Mouse (Mus musculus) megakaryocyte, embryonic 14.5 days (primary cell): ENCODE results near the gene Nsun7. TPM values are rescaled to one million over a fixed set of nuclear protein-coding genes. Genes with fewer than 3 reads are reported as not detected.

Source experiments
- H3K27me3 ChIP-seq: replicated peaks from 2 replicates; pipeline ENCODE3; 2012; ENCODE audit warnings: inconsistent platforms
- H3K36me3 ChIP-seq: replicated peaks from 2 replicates; pipeline ENCODE3; 2012; ENCODE audit warnings: low read length, inconsistent platforms, mixed read lengths
- H3K4me1 ChIP-seq: 2 replicates; pipeline ENCODE4 v1.6.1; 2012; ENCODE audit warnings: inconsistent platforms
- H3K4me3 ChIP-seq: replicated peaks from 2 replicates; pipeline ENCODE3; 2012; ENCODE audit warnings: moderate library complexity, mild to moderate bottlenecking, inconsistent platforms
- H3K9me3 ChIP-seq: 2 replicates; pipeline ENCODE4 v1.6.1; 2012; ENCODE audit warnings: inconsistent platforms
- FLI1 ChIP-seq: IDR thresholded peaks from 2 replicates; pipeline ENCODE4 v1.6.1; 2012; ENCODE audit warnings: low read length, inconsistent platforms, mixed read lengths
- GATA1 ChIP-seq: IDR thresholded peaks from 3 replicates; pipeline ENCODE4 v1.6.1; 2012; ENCODE audit warnings: mixed read lengths, low read length, inconsistent platforms, borderline replicate concordance
- polyA plus RNA-seq: library from polyadenylated mRNA; stranded (reverse); fragments of >175 nt; gene quantifications from 2 replicates; pipeline ENCODE4 v1.2.3, GENCODE M21; 2012; ENCODE audit warnings: low replicate concordance; ENCODE audit not compliant: insufficient read depth

The Nsun7 gene
- polyA plus RNA-seq = 1.9 TPM in 1 of 2 replicates, not detected in the other

DNA sequence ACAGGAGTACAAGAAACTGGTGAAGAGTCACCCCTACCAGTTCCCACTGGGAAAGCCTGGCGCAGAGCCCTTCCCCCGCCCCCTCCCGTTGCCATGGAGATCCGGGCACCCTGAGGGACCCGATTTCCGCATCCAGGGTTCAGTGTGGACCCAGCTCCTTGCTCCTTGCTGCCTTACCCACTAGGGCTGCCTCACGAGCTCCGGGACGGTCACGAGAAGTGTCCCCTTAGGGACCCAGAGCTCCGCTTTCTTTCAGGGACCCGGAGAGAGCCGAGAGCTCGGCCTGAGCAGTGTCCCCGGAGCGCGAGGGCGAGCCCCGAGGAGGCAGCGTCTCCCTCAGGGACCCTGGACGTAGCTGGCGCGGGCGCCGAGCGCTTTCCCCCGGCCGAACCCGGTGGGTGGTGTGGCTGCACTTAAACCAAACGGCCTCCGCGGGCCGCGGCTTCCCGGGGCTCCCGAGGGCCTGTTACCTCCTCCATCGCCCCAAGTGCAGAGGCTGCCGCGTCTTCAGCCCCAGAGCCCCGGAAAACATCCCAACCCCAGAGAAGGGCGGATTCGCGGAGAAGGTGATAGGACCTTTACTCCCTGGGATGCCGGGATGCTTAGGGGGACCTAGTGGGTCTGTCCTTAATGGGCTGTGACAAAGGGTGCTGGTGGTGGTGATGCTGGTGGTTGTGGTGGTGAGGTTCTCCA lies at the start of gene Nsun7:
TSS of gene Nsun7 (plus strand) at position 142 of the 693 bp plus-strand sequence.
- no peak for TF ChIP-seq FLI1
- no peak for TF ChIP-seq GATA1
- peaks cover 8% of the 10 kb centered on the region for H3K4me1 ChIP-seq
- H3K36me3 ChIP-seq = no peaks in the 10 kb centered on the region
- peak within 1 kb of the TSS; percentile 90 for H3K4me3 ChIP-seq
- no peaks in the 10 kb centered on the region for H3K9me3 ChIP-seq
- peaks cover 19% of the 10 kb centered on the region for H3K27me3 ChIP-seq

DNA sequence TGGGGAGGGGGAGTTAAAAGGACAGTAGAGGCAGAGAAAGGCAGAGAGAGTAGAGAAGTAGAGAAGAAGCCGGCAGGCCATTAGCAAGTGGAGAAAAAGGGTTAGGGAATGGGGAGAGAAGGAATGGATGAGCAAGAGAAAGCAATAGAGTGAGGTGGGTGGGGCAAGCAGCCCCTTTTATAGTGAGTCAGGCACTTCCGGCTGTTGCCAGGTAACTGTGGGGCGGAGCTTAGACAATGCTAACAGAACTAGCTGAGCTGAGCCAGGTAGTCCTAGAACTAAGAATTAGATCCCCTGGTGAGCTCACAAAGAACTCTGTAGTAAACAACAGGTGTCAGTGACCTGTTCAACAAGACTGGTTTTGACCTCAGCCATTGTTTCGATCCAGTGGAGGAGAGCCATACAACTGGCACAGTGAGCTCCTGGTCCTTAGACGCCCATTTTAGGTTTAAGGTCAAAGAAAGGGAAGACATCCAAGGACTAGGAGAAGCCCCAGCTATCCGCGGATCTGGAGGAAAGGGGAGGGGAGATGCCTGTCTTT lies 45.2 kb upstream of the Nsun7 start:
- peaks cover 4% of the 10 kb centered on the region for H3K27me3 ChIP-seq
- H3K9me3 ChIP-seq = peaks cover 4% of the 10 kb centered on the region; the same call in 1 of the 2 replicates
- TF ChIP-seq FLI1 (no peak), GATA1 (no peak)
- no peaks in the 10 kb centered on the region for H3K4me1 ChIP-seq
- no peak overlapping the region for H3K4me3 ChIP-seq
- no peaks in the 10 kb centered on the region for H3K36me3 ChIP-seq

DNA sequence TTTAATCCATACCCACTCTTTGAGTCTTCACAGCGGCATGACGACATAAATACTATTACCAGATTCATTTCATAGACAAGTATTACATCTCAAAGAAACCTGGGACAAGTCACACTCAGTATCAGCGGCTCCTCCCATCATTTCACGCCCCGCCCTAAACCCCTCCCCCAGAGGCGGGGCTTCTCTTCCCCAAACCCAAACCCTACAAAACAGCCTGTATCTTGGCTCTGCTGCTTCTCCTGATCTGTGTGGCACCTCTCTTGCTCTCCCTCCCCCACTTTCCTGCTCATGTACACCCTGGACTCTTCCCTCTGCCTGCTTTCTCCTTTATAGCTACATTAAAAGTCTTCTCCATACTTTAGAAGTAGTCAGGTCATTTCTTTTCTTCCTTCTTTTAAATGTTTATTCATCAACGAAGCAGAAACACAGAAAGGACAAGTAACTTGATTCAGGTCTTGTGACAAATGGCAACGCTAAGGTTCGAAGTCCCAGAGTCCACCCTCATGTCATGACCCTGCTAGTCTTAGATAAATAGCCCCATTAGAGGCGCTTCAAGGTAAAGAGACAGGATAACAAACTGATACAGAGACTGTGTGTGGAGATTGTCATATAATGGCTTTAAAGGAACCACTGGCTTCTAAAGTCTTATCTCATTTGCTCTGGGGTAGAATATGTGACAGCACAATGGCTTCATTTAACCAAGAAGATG lies 44.0 kb upstream of the Nsun7 start:
- H3K9me3 ChIP-seq = no peaks in the 10 kb centered on the region
- H3K27me3 ChIP-seq = peaks cover 4% of the 10 kb centered on the region
- no peaks in the 10 kb centered on the region for H3K4me1 ChIP-seq
- H3K4me3 ChIP-seq = no peak overlapping the region
- TF ChIP-seq GATA1 = no peak
- H3K36me3 ChIP-seq = no peaks in the 10 kb centered on the region

DNA sequence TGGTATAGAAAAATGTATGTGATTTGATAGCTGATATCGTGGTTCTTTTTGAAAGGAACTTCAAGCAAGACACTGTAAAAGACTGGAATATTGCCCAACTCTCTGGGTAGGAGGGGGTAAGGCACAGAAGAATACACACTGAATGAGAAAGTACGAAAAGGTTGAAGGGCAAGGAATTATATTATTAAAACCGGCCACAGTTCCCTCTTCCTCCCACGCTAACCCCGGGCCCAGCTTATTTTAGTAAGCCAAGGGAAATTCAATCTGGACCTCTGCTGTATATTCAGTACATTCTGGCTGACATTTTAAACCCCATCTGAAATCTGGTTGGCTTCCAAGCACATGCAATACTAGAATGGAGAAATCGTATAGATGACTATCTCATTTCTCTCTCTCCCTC lies 40.0 kb upstream of the Nsun7 start:
- H3K27me3 ChIP-seq = peaks cover 4% of the 10 kb centered on the region
- no peak overlapping the region for H3K4me3 ChIP-seq
- no peaks in the 10 kb centered on the region for H3K4me1 ChIP-seq
- no peaks in the 10 kb centered on the region for H3K36me3 ChIP-seq
- no peaks in the 10 kb centered on the region for H3K9me3 ChIP-seq
- TF ChIP-seq GATA1 (no peak), FLI1 (no peak)

DNA sequence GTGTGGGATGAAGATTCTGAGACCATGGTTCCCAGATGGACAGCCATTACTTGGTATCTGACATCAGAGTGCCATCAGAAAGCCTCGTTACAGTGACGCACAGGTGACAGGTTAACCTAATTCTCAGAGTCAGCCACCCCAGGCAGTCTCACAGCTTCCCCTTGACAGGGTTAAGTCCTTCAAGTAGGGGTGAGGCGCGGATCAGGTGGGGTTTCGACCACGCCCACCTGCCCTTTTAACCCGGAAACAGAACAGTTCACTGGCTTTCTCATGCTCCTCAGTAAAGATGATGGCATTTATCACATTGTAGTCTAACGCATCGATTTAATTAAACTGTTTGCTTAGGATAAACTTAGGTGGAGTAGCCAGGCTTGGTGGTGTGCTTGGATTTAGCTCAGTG lies 39.1 kb upstream of the Nsun7 start:
- Histone ChIP-seq H3K9me3 (no peaks in the 10 kb centered on the region), H3K4me1 (no peaks in the 10 kb centered on the region), H3K36me3 (no peaks in the 10 kb centered on the region), H3K4me3 (no peak overlapping the region), H3K27me3 (peaks cover 4% of the 10 kb centered on the region)
- no peak for TF ChIP-seq GATA1
- no peak for TF ChIP-seq FLI1

DNA sequence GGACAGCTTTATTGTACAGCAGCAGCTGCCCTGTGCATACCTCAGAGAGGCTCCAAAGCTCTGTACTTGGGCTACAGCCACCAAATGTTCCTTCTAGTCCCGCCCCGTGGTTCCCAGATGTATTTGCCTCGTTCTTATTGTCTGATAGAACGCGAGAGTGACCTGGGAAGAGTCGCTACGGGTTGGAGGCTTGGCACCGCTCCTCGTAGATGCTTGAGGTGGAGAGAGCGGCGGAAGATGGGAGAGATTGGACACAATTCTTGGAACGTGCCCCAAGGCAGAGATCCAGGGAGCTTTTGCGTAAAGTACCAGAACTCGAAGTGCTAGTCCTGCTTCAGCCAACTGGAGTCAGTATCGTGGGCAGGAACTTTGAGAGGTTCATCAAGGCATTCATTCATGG lies 36.8 kb upstream of the Nsun7 start:
- no peak overlapping the region for H3K4me3 ChIP-seq
- no peaks in the 10 kb centered on the region for H3K4me1 ChIP-seq
- no peaks in the 10 kb centered on the region for H3K36me3 ChIP-seq
- H3K27me3 ChIP-seq = peaks cover 4% of the 10 kb centered on the region
- TF ChIP-seq GATA1 = no peak
- TF ChIP-seq FLI1 = no peak
- no peaks in the 10 kb centered on the region for H3K9me3 ChIP-seq

DNA sequence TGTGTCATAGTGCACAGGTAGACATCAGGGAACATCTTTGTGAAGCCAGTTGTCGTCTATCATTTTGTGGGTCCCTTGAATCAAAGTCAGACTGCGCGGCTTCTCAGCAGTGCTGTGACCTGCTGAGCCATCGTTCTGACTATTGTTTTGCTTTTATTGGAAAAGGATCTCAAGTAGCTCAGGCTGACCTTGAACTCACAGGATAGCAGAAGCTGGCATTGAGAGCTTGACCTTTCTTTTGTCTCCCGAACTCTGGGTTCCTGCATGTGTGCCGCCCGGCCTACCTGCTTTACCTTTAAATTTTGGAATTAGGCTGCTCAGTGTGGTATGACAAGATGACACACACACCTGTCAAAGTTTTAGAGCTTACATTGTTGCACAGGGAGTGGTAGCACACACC lies 33.2 kb upstream of the Nsun7 start:
- TF ChIP-seq FLI1 (no peak), GATA1 (no peak)
- no peak overlapping the region for H3K4me3 ChIP-seq
- no peaks in the 10 kb centered on the region for H3K27me3 ChIP-seq
- H3K36me3 ChIP-seq = no peaks in the 10 kb centered on the region
- no peaks in the 10 kb centered on the region for H3K9me3 ChIP-seq
- H3K4me1 ChIP-seq = no peaks in the 10 kb centered on the region

DNA sequence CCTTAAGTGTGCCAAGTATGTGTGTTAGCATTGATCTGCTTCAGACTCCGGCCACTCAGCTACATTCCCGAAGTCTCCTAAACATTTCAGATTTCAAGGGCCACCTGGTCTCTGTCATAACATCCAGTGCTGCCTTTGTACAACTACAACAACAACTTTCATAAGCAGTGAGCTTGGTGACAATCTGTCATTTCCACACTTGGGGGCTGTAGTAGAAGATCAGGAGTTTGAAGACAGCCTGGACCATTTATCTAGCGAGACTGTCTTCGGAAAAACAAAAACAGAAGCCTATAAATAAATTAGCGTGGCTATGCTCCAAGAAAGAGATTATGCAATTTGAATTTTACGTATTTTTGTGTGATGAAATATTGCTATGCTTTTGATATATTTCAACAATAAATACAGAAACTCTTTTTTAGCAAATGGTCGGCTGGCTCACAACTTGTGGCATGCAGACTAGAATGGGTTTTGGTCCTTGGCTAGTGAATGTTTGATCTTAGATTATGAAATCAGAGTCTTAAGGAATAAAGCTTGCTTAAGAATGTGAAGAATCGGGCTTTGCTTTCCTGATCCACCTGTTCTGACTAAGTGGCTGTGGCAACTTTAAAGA lies 27.9 kb upstream of the Nsun7 start:
- Histone ChIP-seq H3K36me3 (no peaks in the 10 kb centered on the region), H3K4me1 (peaks cover 6% of the 10 kb centered on the region; the same call in 1 of the 2 replicates), H3K9me3 (peaks cover 10% of the 10 kb centered on the region; the same call in 1 of the 2 replicates), H3K27me3 (no peaks in the 10 kb centered on the region), H3K4me3 (no peak overlapping the region)
- TF ChIP-seq FLI1 (no peak), GATA1 (no peak)

DNA sequence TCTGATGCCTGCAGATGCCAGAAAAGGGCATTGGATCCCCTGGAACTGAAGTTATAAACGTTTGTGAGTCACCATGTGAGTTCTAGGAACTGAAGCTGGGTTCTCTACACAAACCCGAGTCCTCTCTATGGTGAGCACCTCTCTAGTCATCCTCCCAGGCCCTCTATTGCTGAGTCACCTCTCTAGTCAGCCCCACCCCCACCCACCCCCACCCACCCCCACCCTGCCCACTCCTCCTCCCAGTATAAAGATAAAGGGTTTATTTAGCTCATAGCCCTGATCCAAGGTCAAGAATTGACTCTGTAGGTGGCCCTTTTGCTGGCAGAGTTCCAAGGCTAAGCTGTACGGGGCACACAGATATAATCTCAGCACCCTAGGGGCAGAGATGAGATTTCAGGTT lies 27.2 kb upstream of the Nsun7 start:
- H3K27me3 ChIP-seq = no peaks in the 10 kb centered on the region
- peaks cover 6% of the 10 kb centered on the region; the same call in 1 of the 2 replicates for H3K4me1 ChIP-seq

DNA sequence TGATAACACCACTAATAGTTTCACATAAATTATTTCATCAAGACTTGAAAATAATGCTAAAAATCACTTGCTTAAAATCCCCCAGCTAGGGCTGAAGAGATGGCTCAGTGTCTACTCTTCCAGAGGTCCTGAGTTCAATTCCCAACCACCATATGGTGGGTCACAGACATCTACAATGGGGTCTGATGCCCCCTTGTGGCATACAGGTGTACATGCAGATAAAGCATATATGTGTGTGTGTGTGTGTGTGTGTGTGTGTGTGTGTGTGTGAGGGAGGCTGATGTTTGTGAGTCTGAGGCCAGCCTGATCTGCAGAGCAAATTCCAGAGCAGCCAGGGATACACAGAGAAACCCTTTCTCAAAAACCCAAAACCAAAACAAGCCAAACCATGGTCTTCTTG lies 17.8 kb upstream of the Nsun7 start:
- Histone ChIP-seq H3K4me3 (no peak overlapping the region), H3K36me3 (no peaks in the 10 kb centered on the region), H3K9me3 (no peaks in the 10 kb centered on the region), H3K4me1 (peaks cover 4% of the 10 kb centered on the region; the same call in 1 of the 2 replicates), H3K27me3 (peaks cover 4% of the 10 kb centered on the region)
- TF ChIP-seq FLI1 (no peak), GATA1 (no peak)

More for the DNA sequence above, 27.2 kb upstream of the Nsun7 start:
- TF ChIP-seq FLI1 = no peak
- TF ChIP-seq GATA1 = no peak
- Histone ChIP-seq H3K36me3 (no peaks in the 10 kb centered on the region), H3K4me3 (no peak overlapping the region), H3K9me3 (peaks cover 10% of the 10 kb centered on the region; the same call in 1 of the 2 replicates)
